Comparison of ENCODE assay signal across 8 mouse cellular contexts in the genomic region with DNA sequence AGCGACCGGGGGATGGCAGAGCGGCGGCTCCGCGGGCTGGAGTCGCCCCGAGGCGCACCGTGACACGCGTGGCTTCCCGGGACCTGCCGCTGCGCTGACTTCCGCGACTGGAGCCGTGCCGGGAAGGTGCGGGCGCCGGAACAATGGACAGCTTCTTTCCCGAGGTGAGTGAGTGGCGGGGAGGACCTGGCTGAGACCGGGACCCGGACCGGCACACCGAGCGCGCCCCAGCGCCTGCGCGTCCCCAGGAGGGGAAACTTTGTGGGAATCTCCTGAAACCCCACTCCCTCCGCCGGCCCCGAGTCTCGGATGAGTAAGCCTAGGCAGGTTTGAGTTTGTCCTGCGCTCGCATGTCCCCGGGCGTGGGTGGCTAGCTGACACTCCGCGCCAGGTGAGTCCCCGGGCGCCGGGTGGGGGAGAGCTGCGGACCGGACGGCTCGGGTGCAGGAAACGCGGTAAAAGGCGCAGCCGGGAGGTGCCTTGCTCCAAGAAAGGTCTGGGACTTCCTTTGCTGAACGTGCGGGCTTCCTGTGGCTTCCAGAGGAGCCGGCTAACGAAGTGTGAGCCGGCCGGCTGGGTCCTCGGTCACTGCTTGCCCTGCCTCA. TPM values are rescaled to one million over a fixed set of nuclear protein-coding genes. Genes with fewer than 3 reads are reported as not detected.
DNase-seq lines count a peak whose midpoint lies in the region; ATAC-seq and TF ChIP-seq lines count a peak whose summit lies in the region.

No protein-coding gene starts in this region.

- H3K4me3 ChIP-seq in ES-E14 (ENCODE audit: insufficient read depth in 1 of 2, low read depth in 1 of 2, low read length in 2 of 2, poor library complexity in 1 of 2, severe bottlenecking in 1 of 2), result peak overlapping the region; percentile 75 to 88
- H3K4me3 ChIP-seq in forebrain, embryonic 13.5 days, result peak overlapping the region; percentile 61
- H3K4me3 ChIP-seq in limb, embryonic 11.5 days (ENCODE audit: low read depth, low read length), result peak overlapping the region; percentile 92
- peak overlapping the region; percentile 90 for H3K4me3 ChIP-seq in midbrain, embryonic 10.5 days
- peak overlapping the region; percentile 90 for H3K4me3 ChIP-seq in stomach, postnatal 0 days (ENCODE audit: low read depth, low read length)

- H3K9ac ChIP-seq in ES-E14 (ENCODE audit: insufficient read depth, low read depth, low read length, poor library complexity, severe bottlenecking), result peak overlapping the region; percentile 79
- peak overlapping the region; percentile 66 for H3K9ac ChIP-seq in forebrain, embryonic 13.5 days
- peak overlapping the region; percentile 96 for H3K9ac ChIP-seq in limb, embryonic 11.5 days (ENCODE audit: low read length)
- peak overlapping the region; percentile 90 for H3K9ac ChIP-seq in stomach, postnatal 0 days (ENCODE audit: low read length)

- H3K4me1 ChIP-seq in ES-E14 (ENCODE audit: control insufficient read depth in 2 of 2, insufficient read depth in 2 of 2, low read length in 2 of 2, poor library complexity in 1 of 2), result peaks cover 3 to 9% of the 10 kb centered on the region in 2 experiments; a peak in 1 of 4 replicates
- H3K4me1 ChIP-seq in forebrain, embryonic 13.5 days, result peaks cover 13% of the 10 kb centered on the region
- peaks cover 38% of the 10 kb centered on the region for H3K4me1 ChIP-seq in limb, embryonic 11.5 days (ENCODE audit: control insufficient read depth, insufficient read depth, low read length)
- peaks cover 34% of the 10 kb centered on the region for H3K4me1 ChIP-seq in midbrain, embryonic 10.5 days
- H3K4me1 ChIP-seq in stomach, postnatal 0 days (replicated peaks; ENCODE audit: control insufficient read depth, insufficient read depth), result peaks cover 6% of the 10 kb centered on the region; the same call in 1 of the 2 replicates

- WGBS in forebrain, embryonic 13.5 days, result under 1% methylated on average over 59 of the region's 61 CpGs
- under 1% methylated on average over 61 of the region's 61 CpGs for WGBS in limb, embryonic 11.5 days
- WGBS in midbrain, embryonic 10.5 days, result under 1% methylated on average over 55 of the region's 61 CpGs
- 0% methylated on average over 55 of the region's 61 CpGs for WGBS in stomach, postnatal 0 days

- no peak for DNase-seq in ES-E14 (ENCODE audit: low read depth, low spot score)
- DNase-seq in brain, embryonic 14.5 days (ENCODE audit: low read depth), result peak; percentile 43
- peak; percentile 57 to 70 for DNase-seq in heart, postnatal 36 days
- DNase-seq in limb, embryonic 11.5 days (ENCODE audit: low spot score), result peak; percentile 75
- peak; percentile 72 for DNase-seq in midbrain, embryonic 10.5 days (ENCODE audit: low spot score)
- peak; percentile 74 for DNase-seq in stomach, postnatal 0 days (ENCODE audit: low spot score)
- no peak for DNase-seq in layer of hippocampus, postnatal 36 days

- no peak for TF ChIP-seq POLR2A in brain, embryonic 14.5 days (IDR thresholded peaks at IDR 0.05; ENCODE audit: borderline replicate concordance, extremely low read depth, insufficient read depth, insufficient read length, poor library complexity, severe bottlenecking)

- H3K4me2 ChIP-seq in forebrain, embryonic 13.5 days, result peak overlapping the region; percentile 98
- peak overlapping the region; percentile 57 for H3K4me2 ChIP-seq in limb, embryonic 11.5 days (ENCODE audit: low read depth, severe bottlenecking)
- H3K4me2 ChIP-seq in stomach, postnatal 0 days (replicated peaks; ENCODE audit: low read depth), result peak overlapping the region; percentile 82

- H3K36me3 ChIP-seq in ES-E14 (ENCODE audit: control insufficient read depth, insufficient read depth, low read length, poor library complexity, severe bottlenecking), result no peaks in the 10 kb centered on the region
- no peaks in the 10 kb centered on the region for H3K36me3 ChIP-seq in forebrain, embryonic 13.5 days (ENCODE audit: poor library complexity, severe bottlenecking)
- no peaks in the 10 kb centered on the region for H3K36me3 ChIP-seq in limb, embryonic 11.5 days (ENCODE audit: control insufficient read depth, insufficient read depth, low read length)
- H3K36me3 ChIP-seq in midbrain, embryonic 10.5 days, result 0 out of 2 replicates have a peak, but pooled peaks cover 1% of the 10 kb centered on the region
- no peaks in the 10 kb centered on the region for H3K36me3 ChIP-seq in stomach, postnatal 0 days (ENCODE audit: control insufficient read depth, insufficient read depth, low read length)

- H3K9me3 ChIP-seq in ES-E14 (ENCODE audit: control insufficient read depth, insufficient read depth, low read depth, low read length), result no peaks in the 10 kb centered on the region
- H3K9me3 ChIP-seq in forebrain, embryonic 13.5 days (replicated peaks), result no peaks in the 10 kb centered on the region
- H3K9me3 ChIP-seq in limb, embryonic 11.5 days (ENCODE audit: control insufficient read depth, low read length), result no peaks in the 10 kb centered on the region
- no peaks in the 10 kb centered on the region for H3K9me3 ChIP-seq in midbrain, embryonic 10.5 days (replicated peaks)
- H3K9me3 ChIP-seq in stomach, postnatal 0 days (ENCODE audit: control insufficient read depth, low read length), result no peaks in the 10 kb centered on the region

- in situ Hi-C loops in ES-E14 (cut with MboI; ENCODE audit: low sequenced_read_pairs in 2 of 2, unreplicated experiment in 2 of 2), result no loop called here

- H3K27ac ChIP-seq in ES-E14 (ENCODE audit: insufficient read depth, low read depth, low read length, poor library complexity, severe bottlenecking), result peak overlapping the region; percentile 68
- H3K27ac ChIP-seq in forebrain, embryonic 13.5 days, result 0 out of 2 replicates have a peak overlapping the region, but pooled peaks have one; percentile 12
- H3K27ac ChIP-seq in limb, embryonic 11.5 days (replicated peaks; ENCODE audit: low read depth, low read length), result peak overlapping the region; percentile 91
- peak overlapping the region; percentile 93 for H3K27ac ChIP-seq in midbrain, embryonic 10.5 days (replicated peaks)
- peak overlapping the region; percentile 98 for H3K27ac ChIP-seq in stomach, postnatal 0 days (replicated peaks)

- no peak; the same call in 1 of the 2 replicates for ATAC-seq in forebrain, embryonic 13.5 days
- ATAC-seq in limb, embryonic 11.5 days (ENCODE audit: insufficient number of reproducible peaks, low FRiP score, low TSS enrichment, low read depth), result peak; percentile 14; the same call in 1 of the 2 replicates
- ATAC-seq in stomach, postnatal 0 days (ENCODE audit: low FRiP score, low TSS enrichment), result peak; percentile 11; the same call in 1 of the 2 replicates

- no peak for TF ChIP-seq EP300 in stomach, postnatal 0 days (optimal IDR thresholded peaks at IDR 0.05)

- peaks cover 57% of the 10 kb centered on the region for H3K27me3 ChIP-seq in forebrain, embryonic 13.5 days
- no peaks in the 10 kb centered on the region for H3K27me3 ChIP-seq in limb, embryonic 11.5 days (ENCODE audit: control insufficient read depth, insufficient read depth, low read length)
- peaks cover 27% of the 10 kb centered on the region for H3K27me3 ChIP-seq in midbrain, embryonic 10.5 days (ENCODE audit: low read depth, poor library complexity, severe bottlenecking)
- H3K27me3 ChIP-seq in stomach, postnatal 0 days (ENCODE audit: control insufficient read depth, insufficient read depth, low read length), result no peaks in the 10 kb centered on the region

- TF ChIP-seq CTCF in brain, embryonic 14.5 days (IDR thresholded peaks at IDR 0.05; ENCODE audit: borderline replicate concordance, extremely low read depth, insufficient read depth, insufficient read length), result no peak
- TF ChIP-seq CTCF in stomach, postnatal 0 days (IDR thresholded peaks at IDR 0.05; ENCODE audit: low read depth), result no peak

- intact Hi-C loops in heart, postnatal 36 days (cut with DNase I), result loop anchor here (1.0 to 5.0 kb wide), 6 partner anchors 40 to 182 kb away; no protein-coding TSS in a partner anchor

TF ChIP-seq in ES-E14, 5 proteins besides CTCF, POLR2A, EP300 and RAD21:
- TF ChIP-seq HCFC1 (IDR thresholded peaks at IDR 0.05; ENCODE audit: borderline replicate concordance, insufficient read depth, low read length) (no peak), MAFK (IDR thresholded peaks at IDR 0.05; ENCODE audit: insufficient read depth, low read depth, low read length) (no peak), CHD2 (IDR thresholded peaks at IDR 0.05; ENCODE audit: low read depth, low read length) (no peak), ZC3H11A (IDR thresholded peaks at IDR 0.05; ENCODE audit: borderline replicate concordance, low read depth, low read length) (no peak), ZNF384 (IDR thresholded peaks at IDR 0.05; ENCODE audit: low read depth, low read length) (no peak)

RNA-seq across cellular contexts. Expression of a gene that starts 0.6 kb away (rescaled TPM):
- total RNA-seq in ES-E14 (2012; rRNA removed), result 133 and 162 TPM in 2 replicates
- 29.9 and 33.7 TPM in 2 replicates for polyA plus RNA-seq in brain, embryonic 14.5 days (2012; rRNA removed)
- polyA plus RNA-seq in forebrain, embryonic 13.5 days (2015; fragmentation: Nextera tagmentation; extraction: Ambion mirVana), result 54.1 and 61.4 TPM in 2 replicates
- 10 to 100 TPM; 65.4 to 82.1 TPM for total RNA-seq in heart, postnatal 36 days (2021)
- 48.4 and 52.2 TPM in 2 replicates for polyA plus RNA-seq in limb, embryonic 11.5 days (2014; fragmentation: Nextera tagmentation; extraction: Ambion mirVana)
- polyA plus RNA-seq in midbrain, embryonic 10.5 days (2016; fragmentation: Nextera tagmentation; extraction: Ambion mirVana), result 74.7 and 86.0 TPM in 2 replicates
- 13.1 and 15.8 TPM in 2 replicates for polyA plus RNA-seq in stomach, postnatal 0 days (2015; fragmentation: Nextera tagmentation; extraction: Ambion mirVana)
- total RNA-seq in layer of hippocampus, postnatal 36 days (2021), result 10 to 100 TPM; 52.5 to 53.3 TPM

Comparison
In these comparisons a context has a peak if more than half of its experiments do, and no peak if none do; other contexts are left out.
1. DNase-seq: peak in brain, embryonic 14.5 days (single experiment), heart, postnatal 36 days (2 of 2), limb, embryonic 11.5 days (single experiment), midbrain, embryonic 10.5 days (single experiment) and stomach, postnatal 0 days (single experiment); none in ES-E14 (single experiment) and layer of hippocampus, postnatal 36 days (0 of 2).
2. H3K27ac ChIP-seq: peak in every context shown above with its lines; median percentile 98 in stomach, postnatal 0 days; 93 in midbrain, embryonic 10.5 days; 91 in limb, embryonic 11.5 days; 68 in ES-E14; 12 in forebrain, embryonic 13.5 days.
3. Peak in every context shown above with its lines, with median percentiles within 50 percentile points of each other: H3K4me3 ChIP-seq, H3K9ac ChIP-seq and H3K4me2 ChIP-seq.